Mouse (Mus musculus) left cerebral cortex, postnatal 36 days (tissue): ENCODE measurements around the gene Gm1993. TPM values are rescaled to one million over a fixed set of nuclear protein-coding genes. Genes with fewer than 3 reads are reported as not detected.
"Not testable (repeated sequence)": the region's sequence is repeated elsewhere in the genome, so short reads cannot be mapped to it uniquely, and the experiment has no call there.

Experiments used
- DNase-seq, 2 experiments: peaks; one replicate each; pipeline ENCODE4 v3.0.0; 2021 to 2022; ENCODE audit warnings: low spot score in 2 of 2, mixed read lengths in 1 of 2
- intact Hi-C: fragments of 180-260 bp; cut with DNase I; formaldehyde crosslinking; loops from one replicate; pipeline ENCODE4 v1.15.1; 2025
- total RNA-seq, 2 experiments: library from RNA; stranded (reverse); gene quantifications; 2 replicates each; pipeline ENCODE4 v1.2.3; 2021

Gene Gm1993
- total RNA-seq, result not detected

DNA sequence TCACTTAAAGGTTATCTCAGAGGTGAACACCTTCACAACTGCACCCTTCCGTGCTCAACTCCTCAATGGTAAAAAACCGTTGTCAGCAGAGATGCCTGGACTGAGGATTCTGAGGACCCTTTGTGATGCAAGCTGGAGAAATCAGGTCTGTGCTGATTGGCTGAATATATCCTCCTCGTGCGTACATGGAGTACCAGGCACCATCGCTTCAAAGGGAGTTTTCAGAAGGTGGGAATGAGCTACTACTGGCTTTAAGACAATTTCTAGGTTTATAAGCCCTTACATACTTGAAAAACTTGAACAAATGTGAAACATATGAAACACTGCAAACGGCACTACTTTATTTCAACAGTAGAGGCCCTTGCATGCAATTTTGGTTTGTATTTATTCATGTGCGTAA is at the start of gene Gm1993:
Gm1993 (minus strand) TSS at position 101 of the 400 bp plus-strand sequence.
- DNase-seq, intact Hi-C loops: not testable (repeated sequence)
